Mouse (Mus musculus) stomach, postnatal 0 days (tissue): ENCODE data around the gene Ttc29.

Experiments used
- CTCF ChIP-seq: IDR thresholded peaks from 2 replicates; pipeline ENCODE4 v1.5.1; 2016; ENCODE audit warnings: antibody characterized with exemption, low read depth, mild to moderate bottlenecking, moderate library complexity
- EP300 ChIP-seq: optimal IDR thresholded peaks from 2 replicates; pipeline ENCODE3; 2016; ENCODE audit warnings: antibody characterized with exemption

GRCm38 (mm10) chr8:78353902-78354301 is 140.8 kb downstream of the Ttc29 start:
- TF ChIP-seq CTCF: no peak
- TF ChIP-seq EP300: no peak
